Mouse (Mus musculus) heart, embryonic 14.5 days (tissue): ENCODE measurements around the gene Bloc1s6. TPM values are rescaled to one million over a fixed set of nuclear protein-coding genes. Genes with fewer than 3 reads are reported as not detected.

ENCODE experiments used
- ATAC-seq: fragments of 200-750 bp; cut with Nextera tagmentation; 2 replicates; pipeline ENCODE4 v1.8.0; 2017; ENCODE audit warnings: low read depth, moderate TSS enrichment; ENCODE audit not compliant: insufficient number of reproducible peaks, insufficient read depth, low FRiP score
- H3K27ac ChIP-seq, 2 experiments: fragments of 200-500 bp in 1 of 2; fragments of 300-500 bp in 1 of 2; sonication (generic) in 1 of 2; replicated peaks in 1 of 2; 2 replicates each; pipeline ENCODE4 v1.5.1; 2012 to 2014; ENCODE audit warnings: low read depth in 2 of 2, low read length in 2 of 2, control low read depth in 1 of 2, mild to moderate bottlenecking in 1 of 2, mixed read lengths in 1 of 2; ENCODE audit not compliant: control insufficient read depth in 1 of 2, insufficient read depth in 1 of 2
- H3K27me3 ChIP-seq: fragments of 300-500 bp; sonication (generic); 2 replicates; pipeline ENCODE4 v1.6.1; 2014; ENCODE audit warnings: mild to moderate bottlenecking, low read length, control low read depth; ENCODE audit not compliant: control insufficient read depth, insufficient read depth
- H3K36me3 ChIP-seq: fragments of 300-500 bp; sonication (generic); 2 replicates; pipeline ENCODE4 v1.6.1; 2014; ENCODE audit warnings: mild to moderate bottlenecking, control low read depth, low read length, mixed read lengths; ENCODE audit not compliant: control insufficient read depth, insufficient read depth
- H3K4me1 ChIP-seq, 2 experiments: fragments of 200-500 bp in 1 of 2; fragments of 300-500 bp in 1 of 2; sonication (generic) in 1 of 2; 2 replicates each; pipeline ENCODE4 v1.6.1; 2012 to 2014; ENCODE audit warnings: low read length in 2 of 2, control low read depth in 1 of 2, mixed read lengths in 1 of 2; ENCODE audit not compliant: control insufficient read depth in 2 of 2, insufficient read depth in 2 of 2
- H3K4me2 ChIP-seq: fragments of 300-500 bp; sonication (generic); 2 replicates; pipeline ENCODE4 v1.6.1; 2014; ENCODE audit warnings: mild to moderate bottlenecking, low read length
- H3K4me3 ChIP-seq, 2 experiments: fragments of 200-500 bp in 1 of 2; fragments of 300-500 bp in 1 of 2; sonication (generic) in 1 of 2; 2 replicates each; pipeline ENCODE4 v1.5.1; 2012 to 2014; ENCODE audit warnings: low read length in 2 of 2, mild to moderate bottlenecking in 2 of 2, control low read depth in 1 of 2, low read depth in 1 of 2, moderate library complexity in 1 of 2; ENCODE audit not compliant: control insufficient read depth in 1 of 2, insufficient read depth in 1 of 2
- H3K9ac ChIP-seq: fragments of 300-500 bp; sonication (generic); 2 replicates; pipeline ENCODE4 v1.6.1; 2014; ENCODE audit warnings: mild to moderate bottlenecking, low read length
- H3K9me3 ChIP-seq: fragments of 300-500 bp; sonication (generic); 2 replicates; pipeline ENCODE4 v1.6.1; 2016; ENCODE audit warnings: low read length, control low read depth; ENCODE audit not compliant: control insufficient read depth
- WGBS: fragments of 180-500 bp; shearing (Covaris S2); extraction: QIAGEN DNeasy Blood & Tissue Kit; methylation state at CpG from one replicate; pipeline ENCODE4 v1.1.7; 2014; 5-methylcytosine and 5-hydroxymethylcytosine counted together
- polyA plus RNA-seq: library from polyadenylated mRNA; unstranded; fragments of >200 nt; fragmentation: Nextera tagmentation; extraction: Ambion mirVana; gene quantifications from 2 replicates; pipeline ENCODE4 v1.2.1, GENCODE M21; 2014

Bloc1s6 gene
- polyA plus RNA-seq, 1 experiment from 2014 or later, result 31.3 TPM

DNA sequence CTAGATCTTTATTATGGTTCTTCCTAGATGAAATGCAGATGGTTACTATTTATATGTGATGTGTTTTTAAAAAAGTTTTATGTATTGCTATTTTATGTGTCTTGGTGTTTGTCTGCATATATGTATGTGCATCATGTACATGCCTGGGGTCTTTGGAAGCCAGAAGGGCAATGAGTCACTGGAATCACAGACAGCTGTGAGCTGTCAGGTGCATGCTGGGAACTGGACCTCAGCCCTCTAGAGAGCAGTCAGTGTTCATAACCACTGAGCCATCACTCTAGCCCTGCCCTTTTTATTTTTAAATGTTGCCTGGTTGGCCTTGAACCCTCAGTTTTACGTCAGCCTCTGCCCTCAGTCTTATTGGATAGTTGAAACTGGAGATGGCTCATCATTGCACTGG, 29.1 kb upstream of the Bloc1s6 start:
- no peak overlapping the region for H3K9ac ChIP-seq
- no peaks in the 10 kb centered on the region for H3K9me3 ChIP-seq
- H3K4me2 ChIP-seq, result no peak overlapping the region
- WGBS, result 88% methylated on average over 1 of the region's 1 CpGs
- no peaks in the 10 kb centered on the region; a peak in 1 of 4 replicates for H3K4me1 ChIP-seq
- no peak overlapping the region for H3K4me3 ChIP-seq
- H3K36me3 ChIP-seq, result no peaks in the 10 kb centered on the region
- no peak overlapping the region for H3K27ac ChIP-seq
- H3K27me3 ChIP-seq, result no peaks in the 10 kb centered on the region
- ATAC-seq, result no peak

DNA sequence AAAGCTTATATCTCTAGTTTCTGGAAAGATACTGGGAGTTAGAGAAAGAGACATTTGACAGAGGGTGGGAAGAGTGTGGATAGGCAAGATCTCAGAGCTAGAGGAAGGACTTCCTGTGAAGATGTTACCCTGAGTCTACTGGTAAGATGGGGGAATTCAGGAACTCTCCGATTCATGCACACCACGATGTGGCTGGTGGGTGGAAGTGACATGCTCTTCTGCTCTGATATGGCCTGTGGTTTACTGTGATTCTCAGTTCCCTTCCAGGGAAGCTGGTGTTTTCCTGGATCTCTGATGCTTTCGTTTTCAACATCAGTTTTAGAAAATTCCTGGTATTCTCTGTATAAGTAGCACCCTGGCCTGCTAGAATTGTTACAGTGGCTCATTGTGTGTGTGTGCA, 26.4 kb upstream of the Bloc1s6 start:
- H3K4me2 ChIP-seq, result no peak overlapping the region
- ATAC-seq, result no peak
- H3K9me3 ChIP-seq, result no peaks in the 10 kb centered on the region
- no peaks in the 10 kb centered on the region; a peak in 1 of 4 replicates for H3K4me1 ChIP-seq
- H3K4me3 ChIP-seq, result no peak overlapping the region
- WGBS, result 53% methylated on average over 3 of the region's 3 CpGs
- no peak overlapping the region for H3K27ac ChIP-seq
- no peaks in the 10 kb centered on the region for H3K36me3 ChIP-seq
- no peak overlapping the region for H3K9ac ChIP-seq
- H3K27me3 ChIP-seq, result no peaks in the 10 kb centered on the region

DNA sequence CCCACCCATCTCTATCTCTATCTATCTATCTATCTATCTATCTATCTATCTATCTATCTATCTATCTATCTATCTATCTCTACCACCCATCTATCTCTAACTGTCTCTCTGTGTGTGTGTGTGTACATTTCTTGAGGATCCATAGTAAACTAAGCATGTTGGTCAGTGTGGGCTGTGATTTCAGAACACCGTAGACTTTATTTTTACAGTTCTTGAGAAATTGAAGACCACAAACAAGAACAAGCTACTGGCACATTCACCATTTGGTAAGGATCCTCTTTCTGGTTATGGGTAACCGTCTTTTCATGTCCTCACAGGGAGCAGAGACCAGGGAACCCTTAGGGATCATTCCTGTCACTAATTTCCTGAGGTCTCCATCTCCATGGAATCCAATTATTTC, 25.5 kb upstream of the Bloc1s6 start:
- Histone ChIP-seq H3K9me3 (no peaks in the 10 kb centered on the region), H3K36me3 (no peaks in the 10 kb centered on the region), H3K27me3 (no peaks in the 10 kb centered on the region), H3K9ac (no peak overlapping the region), H3K4me1 (no peaks in the 10 kb centered on the region; a peak in 1 of 4 replicates), H3K27ac (no peak overlapping the region), H3K4me2 (no peak overlapping the region), H3K4me3 (no peak overlapping the region)
- ATAC-seq, result no peak
- 68% methylated on average over 2 of the region's 2 CpGs for WGBS

DNA sequence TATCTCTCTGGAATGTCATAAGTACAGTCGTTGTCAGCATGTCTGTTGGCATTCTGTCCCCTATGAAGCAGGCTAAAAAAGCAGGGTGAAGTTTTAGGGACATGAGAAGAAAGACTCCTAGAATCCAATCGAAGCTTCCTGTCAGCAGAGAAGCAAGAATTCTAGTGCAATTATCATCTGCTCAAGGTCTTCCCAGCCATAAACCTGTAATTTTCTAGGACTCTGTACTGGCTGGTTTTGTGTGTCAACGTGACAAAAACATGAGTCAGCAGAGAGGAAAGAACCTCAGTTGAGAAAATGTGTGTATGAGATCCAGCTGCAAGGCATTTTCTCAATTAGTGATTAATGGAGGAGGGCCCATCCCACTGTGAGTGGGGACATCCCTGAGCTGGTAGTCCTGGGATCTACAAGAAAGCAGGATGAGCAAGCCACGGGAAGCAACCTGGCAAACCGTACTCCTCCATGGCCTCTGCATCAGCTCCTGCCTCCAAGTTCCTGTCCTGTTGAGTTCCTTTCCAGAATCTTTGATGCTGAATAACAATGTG, 23.1 kb upstream of the Bloc1s6 start:
- Histone ChIP-seq H3K27me3 (no peaks in the 10 kb centered on the region), H3K27ac (no peak overlapping the region), H3K4me1 (no peaks in the 10 kb centered on the region), H3K9ac (no peak overlapping the region), H3K9me3 (no peaks in the 10 kb centered on the region), H3K4me2 (no peak overlapping the region), H3K36me3 (no peaks in the 10 kb centered on the region), H3K4me3 (no peak overlapping the region)
- WGBS, result 55% methylated on average over 5 of the region's 5 CpGs
- no peak for ATAC-seq

DNA sequence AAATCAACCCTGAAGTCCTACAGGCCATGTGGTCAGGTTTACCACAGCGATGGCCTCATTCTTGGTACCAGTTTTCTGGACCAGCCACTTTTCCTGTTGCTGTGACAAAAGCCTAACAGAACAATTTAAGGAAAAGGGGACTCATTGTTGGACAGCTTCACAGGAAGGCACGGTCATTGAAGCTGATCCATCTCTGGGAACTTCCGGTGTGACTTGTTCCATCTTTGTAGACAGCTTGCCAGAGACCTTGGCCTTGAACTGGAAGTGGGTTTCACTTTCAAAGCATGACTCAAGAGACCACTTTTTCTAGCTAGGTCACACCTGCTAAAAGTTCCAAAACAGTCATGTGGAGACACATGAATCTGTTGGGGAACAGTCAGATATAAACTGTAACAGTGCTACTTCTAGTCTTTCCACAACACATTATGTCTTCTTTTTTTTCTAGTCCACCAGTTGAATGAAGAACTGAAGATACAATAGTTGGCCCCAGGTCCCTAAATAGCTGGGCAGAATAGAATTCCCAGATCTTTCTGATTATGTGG, 21.9 kb upstream of the Bloc1s6 start:
- Histone ChIP-seq H3K27ac (no peak overlapping the region), H3K9me3 (no peaks in the 10 kb centered on the region), H3K4me2 (no peak overlapping the region), H3K4me1 (no peaks in the 10 kb centered on the region), H3K36me3 (no peaks in the 10 kb centered on the region), H3K27me3 (no peaks in the 10 kb centered on the region), H3K9ac (no peak overlapping the region), H3K4me3 (no peak overlapping the region)
- WGBS, result 69% methylated on average over 3 of the region's 3 CpGs
- no peak for ATAC-seq

DNA sequence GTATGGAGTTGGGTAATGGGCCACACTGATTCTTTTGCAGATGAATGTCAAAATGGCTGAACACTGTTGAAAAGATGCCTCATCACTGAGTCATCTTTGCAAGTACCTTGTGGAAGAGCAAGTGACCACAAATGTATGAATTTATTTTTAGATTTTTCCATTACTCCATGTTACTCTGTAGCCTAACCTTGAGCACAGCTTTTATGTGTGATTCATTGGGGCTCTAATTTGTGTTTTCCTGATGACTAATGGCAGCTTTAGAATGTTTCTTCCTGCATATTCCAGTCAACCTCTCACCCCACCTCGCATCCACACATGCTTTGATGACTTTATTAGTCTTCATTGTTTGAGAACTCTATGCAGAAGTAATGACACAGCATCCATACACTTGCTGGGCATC, 19.1 kb upstream of the Bloc1s6 start:
- Histone ChIP-seq H3K27ac (no peak overlapping the region), H3K27me3 (no peaks in the 10 kb centered on the region), H3K4me1 (no peaks in the 10 kb centered on the region), H3K4me3 (no peak overlapping the region), H3K4me2 (no peak overlapping the region), H3K36me3 (no peaks in the 10 kb centered on the region), H3K9me3 (no peaks in the 10 kb centered on the region), H3K9ac (no peak overlapping the region)
- 72% methylated on average over 1 of the region's 1 CpGs for WGBS
- ATAC-seq, result no peak

DNA sequence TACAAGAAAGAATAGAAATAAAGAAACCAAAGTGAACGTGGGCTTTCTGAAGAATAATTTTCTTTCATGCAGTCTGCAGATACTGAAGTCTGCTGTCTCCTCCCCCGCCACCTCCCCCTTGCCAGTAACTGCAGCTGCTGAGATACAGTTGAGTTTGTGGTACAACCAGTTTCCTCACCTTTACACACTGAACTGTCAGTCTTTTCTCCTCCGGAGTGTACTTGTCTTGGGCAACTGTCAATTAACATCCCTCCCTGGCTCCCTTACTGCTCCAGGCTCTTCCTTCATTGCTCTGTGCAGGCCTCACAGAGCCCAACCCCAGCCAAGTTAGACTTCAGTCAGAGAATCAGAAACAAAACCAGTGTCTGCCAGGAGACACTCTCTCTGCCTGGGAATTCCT, 17.7 kb upstream of the Bloc1s6 start:
- Histone ChIP-seq H3K27ac (no peak overlapping the region), H3K4me3 (no peak overlapping the region), H3K9me3 (no peaks in the 10 kb centered on the region), H3K4me1 (no peaks in the 10 kb centered on the region), H3K4me2 (no peak overlapping the region), H3K9ac (no peak overlapping the region), H3K27me3 (no peaks in the 10 kb centered on the region), H3K36me3 (no peaks in the 10 kb centered on the region)
- 66% methylated on average over 3 of the region's 3 CpGs for WGBS
- ATAC-seq, result no peak

DNA sequence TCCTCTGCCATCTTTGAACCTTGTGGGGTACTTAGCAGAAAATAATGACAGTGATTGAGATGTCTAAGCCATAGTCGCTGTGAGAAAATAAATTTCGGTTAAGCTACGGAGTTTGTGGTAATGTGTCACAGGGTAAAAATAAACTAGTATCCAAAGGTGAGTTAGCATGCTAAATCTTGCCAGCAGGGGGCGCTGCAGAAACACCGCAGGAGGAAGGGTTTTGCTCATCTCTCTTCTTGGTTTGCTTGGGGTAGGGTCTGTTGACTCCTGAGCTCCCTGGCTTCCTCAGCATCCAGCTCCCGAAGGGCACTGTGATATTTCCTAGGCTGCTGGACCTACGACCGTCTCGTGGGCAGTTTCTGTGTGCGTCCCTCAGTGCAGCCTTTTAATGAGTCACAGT, 12.7 kb upstream of the Bloc1s6 start:
- H3K36me3 ChIP-seq, result no peaks in the 10 kb centered on the region
- H3K4me2 ChIP-seq, result no peak overlapping the region
- no peak overlapping the region for H3K27ac ChIP-seq
- WGBS, result 55% methylated on average over 10 of the region's 10 CpGs
- no peaks in the 10 kb centered on the region for H3K4me1 ChIP-seq
- H3K9me3 ChIP-seq, result no peaks in the 10 kb centered on the region
- H3K4me3 ChIP-seq, result no peak overlapping the region
- no peak for ATAC-seq
- no peak overlapping the region for H3K9ac ChIP-seq
- H3K27me3 ChIP-seq, result no peaks in the 10 kb centered on the region
